Mouse (Mus musculus) thymus, adult 2 months (tissue): ENCODE measurements around the gene Sgcg.

Experiments
- CTCF ChIP-seq: fragments of 200-500 bp; IDR thresholded peaks from 2 replicates; pipeline ENCODE4 v1.5.1; 2012; ENCODE audit warnings: mild to moderate bottlenecking, control low read depth, low read length, moderate library complexity, borderline replicate concordance; ENCODE audit not compliant: control insufficient read depth, poor library complexity, insufficient read depth; ENCODE audit errors: extremely low read depth
- POLR2A ChIP-seq: fragments of 200-500 bp; IDR thresholded peaks from 2 replicates; pipeline ENCODE4 v1.6.1; 2012; ENCODE audit warnings: mild to moderate bottlenecking, low read length, control low read depth, moderate library complexity; ENCODE audit not compliant: control insufficient read depth, poor library complexity, insufficient read depth; ENCODE audit errors: extremely low read depth

- TF ChIP-seq CTCF (no peak), POLR2A (no peak)
Observed at GRCm38 (mm10) chr14:61235846-61236474, 22.3 kb downstream of the Sgcg start.
